Mouse (Mus musculus) embryonic facial prominence, embryonic 15.5 days (tissue): ENCODE data around the gene Rnpc3. TPM values are rescaled to one million over a fixed set of nuclear protein-coding genes. Genes with fewer than 3 reads are reported as not detected.
"Not testable (repeated sequence)": the region's sequence is repeated elsewhere in the genome, so short reads cannot be mapped to it uniquely, and the experiment has no call there.

Experiments
- ATAC-seq: fragments of 200-750 bp; cut with Nextera tagmentation; 2 replicates; pipeline ENCODE4 v1.8.0; 2017; ENCODE audit warnings: low read depth, moderate TSS enrichment; ENCODE audit not compliant: insufficient number of reproducible peaks, low FRiP score, low TSS enrichment
- H3K27ac ChIP-seq: fragments of 300-500 bp; sonication (generic); replicated peaks from 2 replicates; pipeline ENCODE4 v1.5.1; 2015; ENCODE audit warnings: mild to moderate bottlenecking, inconsistent platforms
- H3K27me3 ChIP-seq: fragments of 300-500 bp; sonication (generic); 2 replicates; pipeline ENCODE4 v1.6.1; 2015; ENCODE audit warnings: inconsistent platforms
- H3K36me3 ChIP-seq: fragments of 300-500 bp; sonication (generic); 2 replicates; pipeline ENCODE4 v1.6.1; 2015; ENCODE audit warnings: mild to moderate bottlenecking, inconsistent platforms
- H3K4me1 ChIP-seq: fragments of 300-500 bp; sonication (generic); 2 replicates; pipeline ENCODE4 v1.6.1; 2015; ENCODE audit warnings: inconsistent platforms
- H3K4me2 ChIP-seq: fragments of 300-500 bp; sonication (generic); replicated peaks from 2 replicates; pipeline ENCODE4 v1.6.1; 2015; ENCODE audit warnings: mild to moderate bottlenecking, inconsistent platforms
- H3K4me3 ChIP-seq: fragments of 300-500 bp; sonication (generic); replicated peaks from 2 replicates; pipeline ENCODE4 v1.5.1; 2015; ENCODE audit warnings: mild to moderate bottlenecking, inconsistent platforms
- H3K9ac ChIP-seq: fragments of 300-500 bp; sonication (generic); 2 replicates; pipeline ENCODE4 v1.6.1; 2015; ENCODE audit warnings: inconsistent platforms
- H3K9me3 ChIP-seq: fragments of 300-500 bp; sonication (generic); replicated peaks from 2 replicates; pipeline ENCODE4 v1.6.1; 2016; ENCODE audit warnings: inconsistent platforms
- WGBS: fragments of 180-500 bp; shearing (Covaris S2); methylation state at CpG from one replicate; pipeline ENCODE4 v1.1.7; 2015; 5-methylcytosine and 5-hydroxymethylcytosine counted together
- polyA plus RNA-seq: library from polyadenylated mRNA; unstranded; fragments of >200 nt; fragmentation: Nextera tagmentation; extraction: Ambion mirVana; gene quantifications from 2 replicates; pipeline ENCODE4 v1.2.1, GENCODE M21; 2015

The Rnpc3 gene
- polyA plus RNA-seq = 32.8 and 33.2 TPM in 2 replicates

DNA sequence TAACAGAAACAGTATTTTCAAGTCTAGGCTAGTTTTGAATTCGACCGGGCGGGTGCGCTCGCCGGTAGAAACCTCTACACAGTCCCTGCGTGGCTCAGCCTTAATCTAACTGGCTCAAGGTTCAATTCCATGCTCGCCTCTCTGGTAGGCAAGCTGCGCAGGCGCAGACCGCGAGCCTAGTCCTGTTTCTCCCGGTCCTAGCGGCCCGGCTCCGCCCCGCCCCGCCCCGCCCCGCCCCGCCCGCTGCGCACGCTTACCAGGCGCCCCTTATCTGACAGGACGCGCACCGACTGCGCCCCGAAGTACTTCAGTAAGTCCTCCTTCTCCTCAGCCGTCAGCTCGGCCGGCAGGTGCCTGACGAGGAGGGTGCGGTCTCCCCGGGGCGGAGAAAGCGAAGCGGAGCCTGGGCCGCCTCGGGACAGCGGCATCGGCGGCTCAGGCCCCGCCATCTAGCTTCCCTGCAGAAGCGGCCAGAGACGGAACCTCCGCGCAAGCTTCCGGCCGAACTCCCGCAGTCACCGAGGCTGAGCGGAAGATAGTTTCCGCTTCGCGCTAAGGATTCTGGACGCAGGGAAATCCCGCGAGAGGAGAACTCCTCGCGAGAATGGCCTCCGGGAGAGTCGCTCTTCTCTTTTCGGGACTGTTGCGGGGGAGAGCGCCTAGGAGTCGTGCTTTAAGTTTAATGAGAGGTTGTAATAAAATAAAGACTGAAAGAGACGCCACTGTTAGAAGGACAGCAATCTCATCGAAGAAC lies at the start of gene Rnpc3:
Rnpc3 (minus strand) TSS at position 544 of the 754 bp plus-strand sequence.
- H3K36me3 ChIP-seq = peaks cover 5% of the 10 kb centered on the region; the same call in 1 of the 2 replicates
- H3K27ac ChIP-seq = peak within 1 kb of the TSS; percentile 100
- H3K4me1 ChIP-seq = peaks cover 6% of the 10 kb centered on the region; the same call in 1 of the 2 replicates
- WGBS = under 1% methylated on average over 62 of the region's 70 CpGs
- H3K9ac ChIP-seq = peak within 1 kb of the TSS; percentile 83
- H3K9me3 ChIP-seq = no peaks in the 10 kb centered on the region
- ATAC-seq = peak; percentile 97
- H3K27me3 ChIP-seq = no peaks in the 10 kb centered on the region
- peak within 1 kb of the TSS; percentile 64 for H3K4me3 ChIP-seq
- H3K4me2 ChIP-seq = peak within 1 kb of the TSS; percentile 60

DNA sequence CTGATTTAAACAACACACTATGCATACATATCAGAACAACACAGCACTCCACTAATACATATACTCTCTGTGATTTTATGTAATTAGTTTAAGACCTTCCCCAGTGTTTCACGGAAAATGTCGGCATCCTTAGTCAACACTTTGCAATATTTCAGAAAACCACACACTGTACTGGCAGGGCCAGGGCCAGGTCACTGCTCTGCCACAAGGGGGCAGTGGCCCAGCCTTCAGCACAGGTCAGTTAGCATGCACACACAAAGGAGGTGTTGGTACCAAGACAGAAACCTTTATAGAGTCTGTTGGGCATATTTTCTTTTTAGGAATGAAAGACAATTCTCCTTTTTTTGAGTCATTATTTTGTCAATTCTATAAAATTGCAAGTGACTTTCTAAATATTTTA lies 27.0 kb upstream of the Rnpc3 start:
- H3K4me3 ChIP-seq = no peak overlapping the region
- H3K9ac ChIP-seq = no peak overlapping the region
- no peaks in the 10 kb centered on the region for H3K27me3 ChIP-seq
- no peak overlapping the region for H3K4me2 ChIP-seq
- no peaks in the 10 kb centered on the region for H3K9me3 ChIP-seq
- no peak for ATAC-seq
- WGBS = 56% methylated on average over 2 of the region's 2 CpGs
- H3K27ac ChIP-seq = no peak overlapping the region
- H3K4me1 ChIP-seq = no peaks in the 10 kb centered on the region
- H3K36me3 ChIP-seq = no peaks in the 10 kb centered on the region

DNA sequence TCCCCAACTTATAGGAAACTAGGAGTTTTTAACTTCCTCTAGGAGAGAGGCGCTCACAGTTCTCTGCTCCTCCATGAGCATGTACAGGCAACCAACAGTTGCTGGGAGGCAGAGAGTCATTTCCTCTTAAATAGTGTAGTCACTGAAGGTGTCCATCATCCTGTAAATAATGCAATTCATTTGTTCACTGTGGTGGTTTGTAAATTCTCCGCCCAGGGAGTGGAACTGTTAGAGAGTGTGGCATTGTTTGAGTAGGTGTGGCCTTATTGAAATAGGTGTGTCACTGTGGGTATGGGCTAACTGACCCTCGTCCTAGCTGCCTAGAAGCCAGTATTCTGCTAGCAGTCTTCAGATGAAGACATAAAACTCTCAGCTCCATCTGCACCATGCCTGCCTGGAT lies 24.4 kb upstream of the Rnpc3 start:
- no peak for ATAC-seq
- WGBS = 77% methylated on average over 3 of the region's 3 CpGs
- no peak overlapping the region for H3K4me2 ChIP-seq

DNA sequence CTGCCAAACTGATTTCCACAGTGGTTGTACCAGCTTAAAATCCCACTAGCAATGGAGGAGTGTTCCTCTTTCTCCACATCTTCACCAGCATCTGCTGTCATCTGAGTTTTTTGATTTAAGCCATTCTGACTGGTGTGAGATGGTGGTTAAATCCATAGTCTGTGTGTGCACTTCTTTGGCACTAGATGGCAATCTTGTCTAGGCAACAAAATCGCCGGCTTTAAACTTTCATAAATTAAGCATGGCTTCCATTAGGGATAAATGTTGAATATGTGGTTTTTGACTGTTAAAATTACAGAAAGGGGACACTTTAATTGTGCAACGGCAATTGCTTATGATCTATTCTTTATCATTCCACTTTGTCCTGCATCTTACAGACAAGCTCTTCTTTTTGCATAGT lies 21.4 kb upstream of the Rnpc3 start:
- not testable (repeated sequence) for H3K4me2 ChIP-seq, H3K4me1 ChIP-seq, H3K27me3 ChIP-seq, H3K9ac ChIP-seq, H3K4me3 ChIP-seq, H3K27ac ChIP-seq, H3K36me3 ChIP-seq, ATAC-seq, H3K9me3 ChIP-seq
- WGBS = 21% methylated on average over 3 of the region's 3 CpGs

More for the DNA sequence above, 24.4 kb upstream of the Rnpc3 start:
- H3K9ac ChIP-seq = no peak overlapping the region
- H3K4me3 ChIP-seq = no peak overlapping the region
- H3K36me3 ChIP-seq = no peaks in the 10 kb centered on the region
- no peaks in the 10 kb centered on the region for H3K27me3 ChIP-seq
- no peak overlapping the region for H3K27ac ChIP-seq
- H3K4me1 ChIP-seq = no peaks in the 10 kb centered on the region
- H3K9me3 ChIP-seq = no peaks in the 10 kb centered on the region

DNA sequence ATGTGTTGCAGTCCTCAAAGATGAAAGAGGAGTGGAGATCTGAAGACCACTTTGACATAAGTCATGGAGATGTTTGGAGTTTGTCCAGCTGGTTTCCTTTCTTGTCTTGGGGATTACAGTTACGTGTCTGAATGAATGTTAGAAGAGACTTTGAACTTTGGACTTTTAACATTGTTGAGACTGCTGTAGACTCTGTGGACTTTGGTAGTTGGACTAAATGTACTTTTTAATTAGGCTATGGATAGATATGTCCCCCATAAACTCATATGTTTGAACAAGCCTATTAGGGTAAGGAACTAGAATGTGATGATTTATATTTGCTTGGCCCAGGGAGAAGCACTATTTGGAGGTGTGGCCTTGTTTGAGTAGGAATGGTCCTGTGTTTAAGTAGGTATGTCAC lies 9.6 kb upstream of the Rnpc3 start:
- 83% methylated on average over 1 of the region's 1 CpGs for WGBS

DNA sequence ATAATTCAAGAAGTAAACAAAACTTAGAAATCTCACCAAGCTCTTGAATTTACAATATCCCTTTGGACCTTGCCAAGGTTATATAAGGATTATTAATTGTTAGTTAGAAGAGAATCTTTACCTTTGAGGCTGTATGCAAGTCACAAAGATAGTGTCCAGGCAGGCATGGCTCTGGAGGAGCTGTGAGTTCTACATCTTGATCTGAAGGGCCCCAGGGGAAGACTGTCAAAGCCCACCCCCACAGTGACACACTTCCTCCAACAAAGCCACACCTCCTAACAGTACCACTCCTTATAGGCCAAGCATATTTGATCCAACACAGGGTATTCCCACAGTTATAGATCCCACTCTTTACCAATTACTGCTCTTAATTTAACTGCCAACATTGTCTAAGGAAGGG lies 4.3 kb upstream of the Rnpc3 start:
- H3K9me3 ChIP-seq = no peaks in the 10 kb centered on the region
- no peak overlapping the region for H3K4me3 ChIP-seq
- ATAC-seq = no peak

More for the DNA sequence above, 9.6 kb upstream of the Rnpc3 start:
- Histone ChIP-seq H3K36me3 (no peaks in the 10 kb centered on the region), H3K27ac (no peak overlapping the region), H3K4me3 (no peak overlapping the region), H3K9ac (no peak overlapping the region), H3K4me1 (no peaks in the 10 kb centered on the region), H3K4me2 (no peak overlapping the region), H3K9me3 (no peaks in the 10 kb centered on the region), H3K27me3 (no peaks in the 10 kb centered on the region)
- no peak for ATAC-seq

DNA sequence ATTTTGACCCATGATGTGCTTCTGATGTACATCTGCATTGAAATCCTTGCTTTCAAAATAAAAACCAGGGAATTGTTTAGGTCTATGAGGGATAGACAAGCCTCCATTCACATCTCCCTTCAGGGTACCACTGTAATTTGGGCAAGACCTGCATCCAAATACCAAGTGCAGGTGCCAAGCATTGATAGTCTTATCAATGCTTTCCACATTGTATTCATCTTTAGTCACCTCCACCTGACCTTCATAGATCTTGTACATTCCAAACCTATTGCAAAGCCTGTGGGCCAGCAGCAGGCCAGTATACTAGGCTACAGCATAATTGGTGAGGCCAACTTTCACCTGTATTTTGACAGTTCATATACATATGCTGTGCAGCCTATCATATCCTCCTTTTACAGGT lies 1.7 kb upstream of the Rnpc3 start:
- Histone ChIP-seq H3K9me3 (no peaks in the 10 kb centered on the region), H3K4me3 (no peak overlapping the region), H3K36me3 (0 out of 2 replicates have a peak, but pooled peaks cover 2% of the 10 kb centered on the region), H3K27me3 (no peaks in the 10 kb centered on the region), H3K4me2 (no peak overlapping the region), H3K27ac (no peak overlapping the region), H3K9ac (no peak overlapping the region), H3K4me1 (peaks cover 6% of the 10 kb centered on the region; the same call in 1 of the 2 replicates)
- no peak for ATAC-seq

More for the DNA sequence above, 4.3 kb upstream of the Rnpc3 start:
- Histone ChIP-seq H3K36me3 (no peaks in the 10 kb centered on the region), H3K4me2 (no peak overlapping the region), H3K4me1 (peaks cover 6% of the 10 kb centered on the region; the same call in 1 of the 2 replicates), H3K27ac (no peak overlapping the region), H3K9ac (no peak overlapping the region), H3K27me3 (no peaks in the 10 kb centered on the region)

DNA sequence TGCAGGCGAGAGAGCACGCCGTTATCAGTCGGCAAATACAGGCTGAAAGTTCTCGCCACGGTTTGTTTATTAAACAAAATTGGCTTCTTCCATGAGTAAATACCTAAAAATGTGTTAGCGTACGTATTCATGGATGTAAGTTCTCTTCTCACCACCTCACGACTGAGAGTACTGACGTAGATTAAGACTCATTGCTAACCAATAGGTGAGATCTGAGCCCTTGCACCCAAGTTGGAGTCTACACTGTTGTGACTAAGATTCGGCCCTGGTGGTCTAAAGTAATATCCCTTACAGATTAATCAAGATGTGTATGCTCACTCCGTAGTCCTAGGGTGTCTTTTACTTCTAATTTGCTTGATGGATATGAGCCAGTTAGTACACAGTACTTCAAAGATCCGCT lies 615 bp upstream of the Rnpc3 start:
- Histone ChIP-seq H3K4me2 (peak overlapping the region; percentile 60), H3K36me3 (peaks cover 5% of the 10 kb centered on the region; the same call in 1 of the 2 replicates), H3K4me1 (peaks cover 6% of the 10 kb centered on the region; the same call in 1 of the 2 replicates), H3K9me3 (no peaks in the 10 kb centered on the region), H3K27me3 (no peaks in the 10 kb centered on the region), H3K9ac (peak overlapping the region; percentile 83), H3K4me3 (peak overlapping the region; percentile 64), H3K27ac (peak overlapping the region; percentile 100)
- 14% methylated on average over 13 of the region's 13 CpGs for WGBS
- no peak for ATAC-seq

DNA sequence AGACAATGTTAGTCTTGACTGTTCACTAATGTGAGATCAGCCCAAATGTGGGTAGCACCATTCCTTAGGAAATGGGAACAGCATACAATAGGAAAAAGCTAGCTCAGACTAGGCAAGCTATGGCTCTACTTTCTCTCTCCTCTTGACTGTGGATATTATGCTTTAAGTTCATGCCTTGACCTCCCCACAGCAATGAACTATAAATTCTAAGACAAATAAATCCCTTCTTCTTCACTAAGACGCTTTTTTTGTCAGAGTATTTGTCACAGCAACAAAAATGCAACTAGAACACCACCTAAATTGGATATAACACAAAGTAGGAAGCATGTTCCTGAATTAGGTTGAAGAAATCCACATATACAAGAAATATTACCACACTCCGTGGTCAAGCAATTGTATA lies 23.4 kb downstream of the Rnpc3 start, which contains the start of gene Amy1:
Amy1 (minus strand) TSS at position 101 of the 400 bp plus-strand sequence.
- Histone ChIP-seq H3K4me2 (no peak within 1 kb of the TSS), H3K4me1 (no peaks in the 10 kb centered on the region), H3K27me3 (no peaks in the 10 kb centered on the region), H3K36me3 (peaks cover 6% of the 10 kb centered on the region), H3K4me3 (no peak within 1 kb of the TSS), H3K27ac (no peak within 1 kb of the TSS), H3K9ac (no peak within 1 kb of the TSS), H3K9me3 (no peaks in the 10 kb centered on the region)
- WGBS = 93% methylated on average over 2 of the region's 2 CpGs
- no peak for ATAC-seq

DNA sequence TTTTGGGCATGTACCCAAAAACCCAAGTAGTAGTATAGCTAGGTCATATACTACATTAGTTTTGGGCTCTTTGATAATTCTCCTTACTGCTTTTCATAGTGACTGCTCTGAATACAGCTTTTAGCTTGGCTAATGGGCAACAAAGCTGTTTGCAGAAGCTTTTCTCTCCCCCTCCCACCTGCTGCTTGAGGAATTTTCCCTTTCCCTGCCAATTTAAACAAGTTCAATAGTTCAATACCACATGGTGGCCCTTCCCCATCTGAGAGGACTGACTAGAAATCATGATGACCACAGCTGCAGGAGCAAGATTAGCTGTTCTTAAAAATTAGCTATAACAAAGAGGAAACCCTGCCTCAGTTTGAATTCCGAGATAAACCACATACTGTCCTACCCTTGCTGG lies 39.1 kb downstream of the Rnpc3 start:
- ATAC-seq = no peak
- Histone ChIP-seq H3K9ac (no peak overlapping the region), H3K27me3 (no peaks in the 10 kb centered on the region), H3K36me3 (no peaks in the 10 kb centered on the region), H3K4me2 (no peak overlapping the region), H3K27ac (no peak overlapping the region), H3K4me3 (no peak overlapping the region), H3K4me1 (no peaks in the 10 kb centered on the region), H3K9me3 (no peaks in the 10 kb centered on the region)
- 82% methylated on average over 1 of the region's 1 CpGs for whole genome bisulfite sequencing

DNA sequence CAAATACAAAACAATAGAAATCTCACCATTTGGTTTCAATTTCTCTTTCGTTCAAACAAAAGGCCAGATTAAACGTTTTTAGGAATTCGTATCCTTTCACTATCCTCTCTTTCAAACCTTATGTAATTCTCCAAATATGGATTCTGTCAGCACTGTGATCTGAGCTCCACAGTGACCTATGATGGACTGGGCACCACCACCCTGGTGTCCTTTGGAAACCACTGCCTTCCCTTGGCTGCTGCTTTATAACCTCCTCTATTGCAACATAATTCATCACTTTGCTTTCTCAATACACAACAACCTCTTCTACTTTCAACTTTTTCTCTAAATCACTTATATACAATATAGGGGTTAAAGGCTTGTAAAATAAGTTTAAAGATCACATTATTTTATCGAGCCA lies 55.4 kb downstream of the Rnpc3 start:
- 56% methylated on average over 4 of the region's 4 CpGs for WGBS
- no peak for ATAC-seq
- Histone ChIP-seq H3K4me3 (no peak overlapping the region), H3K9ac (no peak overlapping the region), H3K27me3 (no peaks in the 10 kb centered on the region), H3K4me2 (no peak overlapping the region), H3K36me3 (no peaks in the 10 kb centered on the region), H3K4me1 (no peaks in the 10 kb centered on the region), H3K9me3 (no peaks in the 10 kb centered on the region), H3K27ac (no peak overlapping the region)

DNA sequence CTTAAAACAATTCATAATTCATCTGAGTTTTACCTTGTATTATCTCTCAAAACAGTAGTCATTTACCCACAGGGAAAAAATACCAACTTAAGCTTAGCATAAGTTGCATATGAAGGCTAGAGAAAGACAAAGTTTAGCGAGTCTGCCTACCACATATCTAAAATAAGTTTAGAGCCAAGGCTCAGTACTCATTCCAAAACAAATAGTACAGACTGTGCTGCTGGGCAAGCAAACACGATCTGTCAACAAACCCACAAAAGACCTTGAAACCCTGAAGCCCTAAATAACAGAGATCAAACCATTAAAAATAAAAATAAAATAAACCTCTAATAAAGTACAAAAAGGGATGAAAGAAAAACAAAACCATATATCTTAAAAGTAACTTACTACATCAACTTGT lies 55.8 kb downstream of the Rnpc3 start:
- Histone ChIP-seq H3K4me2 (no peak overlapping the region), H3K36me3 (no peaks in the 10 kb centered on the region), H3K27ac (no peak overlapping the region), H3K4me1 (no peaks in the 10 kb centered on the region), H3K9ac (no peak overlapping the region), H3K27me3 (no peaks in the 10 kb centered on the region), H3K4me3 (no peak overlapping the region), H3K9me3 (no peaks in the 10 kb centered on the region)
- ATAC-seq = no peak
- WGBS = 58% methylated on average over 2 of the region's 2 CpGs
